ENCODE assay signal across 8 mouse cellular contexts in the genomic region with DNA sequence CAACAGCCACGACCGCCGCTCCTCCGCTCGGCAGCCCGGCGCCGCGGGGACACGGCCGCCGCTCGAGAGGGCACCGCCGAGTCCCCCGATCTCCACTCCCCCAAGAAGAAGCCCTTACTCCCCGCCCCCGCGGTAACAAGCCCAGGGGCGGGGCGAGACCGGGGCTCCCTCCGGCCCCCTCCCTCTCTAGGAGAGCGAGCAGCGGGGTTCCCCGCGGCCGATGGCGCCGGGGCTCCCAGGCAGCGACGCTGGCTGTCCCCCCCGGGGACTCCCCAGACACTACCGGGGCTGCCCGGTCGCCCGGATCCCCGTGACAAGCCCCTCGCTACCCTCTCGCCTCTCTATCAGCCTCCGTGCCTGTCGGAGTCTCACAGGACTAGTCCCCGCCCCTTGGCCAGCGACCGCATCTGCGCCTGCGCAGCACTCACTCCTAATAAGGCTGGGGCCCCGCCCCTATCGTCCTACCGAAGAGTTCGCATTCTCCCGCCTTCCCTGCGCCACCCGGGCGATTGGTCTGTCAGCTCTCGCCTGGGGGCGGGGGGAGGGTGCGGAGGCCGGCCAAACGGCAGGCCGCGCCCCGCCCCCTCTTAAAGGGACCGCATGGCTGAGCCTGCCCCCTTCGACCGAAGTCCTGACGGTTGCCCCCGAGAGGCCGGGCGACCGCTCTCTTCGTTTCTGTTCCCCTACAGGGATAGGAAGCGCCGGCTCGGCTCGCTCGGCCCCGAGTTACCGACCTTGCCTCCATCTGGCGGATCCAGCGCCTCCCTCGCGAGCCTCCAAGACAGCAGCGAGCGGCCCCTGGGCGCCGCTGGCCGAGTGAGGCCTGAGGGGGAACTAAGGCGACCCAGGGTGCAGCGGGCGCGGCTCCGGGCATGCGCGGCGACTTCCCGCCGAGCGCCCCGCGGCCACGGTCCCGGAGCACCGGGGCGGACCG. TPM values are rescaled to one million over a fixed set of nuclear protein-coding genes. Genes with fewer than 3 reads are reported as not detected.
A peak's percentile ranks its signal among the peaks of the same experiment; 100 is the strongest.
DNase-seq lines count a peak whose midpoint lies in the region; ATAC-seq and TF ChIP-seq lines count a peak whose summit lies in the region.

A gene (minus strand): TSS at position 780 of the 934 bp plus-strand sequence.

- H3K9ac ChIP-seq in ES-E14 (ENCODE audit: insufficient read depth, low read depth, low read length, poor library complexity, severe bottlenecking) = peak within 1 kb of the TSS; percentile 94
- H3K9ac ChIP-seq in forebrain, embryonic 15.5 days (replicated peaks) = peak within 1 kb of the TSS; percentile 88

- H3K4me3 ChIP-seq in ES-E14 (ENCODE audit: insufficient read depth in 1 of 2, low read depth in 1 of 2, low read length in 2 of 2, poor library complexity in 1 of 2, severe bottlenecking in 1 of 2) = peak within 1 kb of the TSS; percentile 94 to 100
- H3K4me3 ChIP-seq in forebrain, embryonic 15.5 days = peak within 1 kb of the TSS; percentile 70
- H3K4me3 ChIP-seq in lung, adult 2 months (replicated peaks; ENCODE audit: extremely low read depth, low read depth, low read length) = peak within 1 kb of the TSS; percentile 94

- no peaks in the 10 kb centered on the region for H3K27me3 ChIP-seq in forebrain, embryonic 15.5 days

- DNase-seq in ES-E14 (ENCODE audit: low read depth, low spot score) = peak; percentile 99
- peak; percentile 100 for DNase-seq in cerebellum, adult 11-12 months
- peak; percentile 100 for DNase-seq in heart, postnatal 25 days (ENCODE audit: low spot score)
- peak; percentile 100 for DNase-seq in layer of hippocampus, adult 18-20 months (ENCODE audit: low spot score in 2 of 2)
- peak; percentile 100 for DNase-seq in lung, adult 2 months
- DNase-seq in thymus, adult 18-20 months = peak; percentile 100

- in situ Hi-C loops in ES-E14 (cut with MboI; ENCODE audit: low sequenced_read_pairs in 2 of 2, unreplicated experiment in 2 of 2) = no loop called here

- intact Hi-C loops in heart, postnatal 25 days (cut with DNase I) = loop anchor here (2.0 to 10.0 kb wide), 3 partner anchors 38 to 260 kb away; a partner anchor contains a TSS

- H3K4me2 ChIP-seq in forebrain, embryonic 15.5 days (replicated peaks) = peak within 1 kb of the TSS; percentile 71

- WGBS in forebrain, embryonic 15.5 days = under 1% methylated on average over 96 of the region's 106 CpGs
- under 1% methylated on average over 103 of the region's 106 CpGs for WGBS in lung, adult 2 months

- TF ChIP-seq CTCF in lung, adult 2 months (IDR thresholded peaks at IDR 0.05; ENCODE audit: insufficient read depth, low read length) = no peak

- H3K4me1 ChIP-seq in ES-E14 (ENCODE audit: control insufficient read depth in 2 of 2, insufficient read depth in 2 of 2, low read length in 2 of 2, poor library complexity in 1 of 2) = no peaks in the 10 kb centered on the region
- H3K4me1 ChIP-seq in forebrain, embryonic 15.5 days = peaks cover 6% of the 10 kb centered on the region; the same call in 1 of the 2 replicates
- peaks cover 4% of the 10 kb centered on the region; the same call in 1 of the 2 replicates for H3K4me1 ChIP-seq in lung, adult 2 months (ENCODE audit: control insufficient read depth, insufficient read depth, low read length)

- TF ChIP-seq POLR2A in lung, adult 2 months (IDR thresholded peaks at IDR 0.05; ENCODE audit: borderline replicate concordance, extremely low read depth, low read depth, low read length) = peak; percentile 54

- peak within 1 kb of the TSS; percentile 90 for H3K27ac ChIP-seq in ES-E14 (ENCODE audit: insufficient read depth, low read depth, low read length, poor library complexity, severe bottlenecking)
- peak within 1 kb of the TSS; percentile 96 for H3K27ac ChIP-seq in forebrain, embryonic 15.5 days (replicated peaks)

- no peaks in the 10 kb centered on the region for H3K9me3 ChIP-seq in ES-E14 (ENCODE audit: control insufficient read depth, insufficient read depth, low read depth, low read length)
- no peaks in the 10 kb centered on the region for H3K9me3 ChIP-seq in forebrain, embryonic 15.5 days

- H3K36me3 ChIP-seq in ES-E14 (ENCODE audit: control insufficient read depth, insufficient read depth, low read length, poor library complexity, severe bottlenecking) = no peaks in the 10 kb centered on the region
- no peaks in the 10 kb centered on the region for H3K36me3 ChIP-seq in forebrain, embryonic 15.5 days

- peak; percentile 92 for ATAC-seq in forebrain, embryonic 15.5 days (replicated peaks)
- ATAC-seq in neutrophil, adult 5-6 weeks (ENCODE audit: extremely low read depth, insufficient number of reproducible peaks, low FRiP score, poor library complexity, severe bottlenecking) = peak; percentile 76

TF ChIP-seq in ES-E14, 5 proteins besides CTCF, POLR2A, EP300 and RAD21:
- TF ChIP-seq HCFC1 (IDR thresholded peaks at IDR 0.05; ENCODE audit: borderline replicate concordance, insufficient read depth, low read length) (peak; percentile 25), ZC3H11A (IDR thresholded peaks at IDR 0.05; ENCODE audit: borderline replicate concordance, low read depth, low read length) (no peak)

RNA-seq across cellular contexts. Expression of the gene that starts here (rescaled TPM):
- 10.9 and 12.2 TPM in 2 replicates for total RNA-seq in ES-E14 (2012; rRNA removed)
- polyA plus RNA-seq in forebrain, embryonic 15.5 days (2015; fragmentation: Nextera tagmentation; extraction: Ambion mirVana) = 7.3 and 8.3 TPM in 2 replicates
- total RNA-seq in heart, postnatal 25 days (2021) = 1 to 10 TPM; 4.6 to 5.8 TPM
- 10 to 100 TPM; 35.0 to 40.0 TPM for total RNA-seq in layer of hippocampus, adult 18-20 months (2021)
- polyA plus RNA-seq in lung, adult 2 months (2012; rRNA removed) = 2.1 and 6.4 TPM in 2 replicates
- 31.4 and 46.9 TPM in 2 replicates for total RNA-seq in neutrophil, adult 5-6 weeks (2017)

Comparison
In these comparisons a context has a peak if more than half of its experiments do, and no peak if none do; other contexts are left out.
1. Peak in every context shown above with its lines: DNase-seq, ATAC-seq, H3K4me3 ChIP-seq and H3K27ac ChIP-seq.